Mouse (Mus musculus): ENCODE data around the gene Plcl1. TPM values are rescaled to one million over a fixed set of nuclear protein-coding genes. Genes with fewer than 3 reads are reported as not detected.

Plcl1 gene
- total RNA-seq (2021): 1 to 10 TPM; 2.9 to 4.1 TPM
- long read RNA-seq, experiment 1, partial matches to known transcripts: 0 of 1 reads
- long read RNA-seq, experiment 1, other reads (novel, unspliced or antisense): 1 of 1 reads
- long read RNA-seq, experiment 2: 0 reads

DNA sequence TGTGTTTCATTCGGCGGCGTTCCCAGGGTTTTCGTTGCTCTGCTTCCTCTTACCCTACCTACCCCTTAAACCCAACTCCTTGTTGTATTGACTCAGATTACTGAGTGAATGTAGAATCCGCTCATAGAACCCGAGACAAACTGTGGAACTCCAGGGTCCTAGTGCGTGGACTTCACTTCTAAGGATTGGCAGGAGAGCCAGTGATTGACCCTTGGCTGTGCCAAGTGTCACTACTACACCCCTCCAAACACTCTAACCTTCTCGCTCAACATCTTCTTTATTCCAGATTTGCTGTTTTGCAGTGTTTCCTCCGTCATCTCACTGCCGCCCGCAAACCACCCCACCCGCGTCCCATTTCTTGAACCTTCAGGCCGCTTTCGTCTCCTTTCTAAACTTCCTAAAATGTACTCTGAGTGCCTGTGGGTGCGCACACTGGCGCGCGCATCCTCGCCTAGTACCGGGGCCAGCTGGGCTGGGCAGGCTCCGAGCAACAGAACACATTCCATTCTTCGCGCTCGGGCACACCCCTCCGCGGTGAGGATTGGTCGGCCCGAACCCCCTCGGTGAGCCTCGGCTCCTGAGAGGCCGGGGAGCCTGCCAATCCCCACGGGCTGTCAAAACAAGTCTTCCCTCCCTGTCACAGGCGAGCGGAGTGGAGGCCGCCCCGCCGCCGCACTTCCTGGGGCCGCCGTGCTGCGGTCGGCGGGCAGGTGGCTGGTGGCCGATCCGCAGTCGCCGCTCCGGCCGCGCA is at the start of gene Plcl1:
Gene Plcl1, plus strand, starts transcription at position 650 of the 751 bp plus-strand sequence.
- intact Hi-C loops (cut with DNase I): loop anchor here (2.0 kb wide), 2 partner anchors 433 to 469 kb away; no protein-coding TSS in a partner anchor

DNA sequence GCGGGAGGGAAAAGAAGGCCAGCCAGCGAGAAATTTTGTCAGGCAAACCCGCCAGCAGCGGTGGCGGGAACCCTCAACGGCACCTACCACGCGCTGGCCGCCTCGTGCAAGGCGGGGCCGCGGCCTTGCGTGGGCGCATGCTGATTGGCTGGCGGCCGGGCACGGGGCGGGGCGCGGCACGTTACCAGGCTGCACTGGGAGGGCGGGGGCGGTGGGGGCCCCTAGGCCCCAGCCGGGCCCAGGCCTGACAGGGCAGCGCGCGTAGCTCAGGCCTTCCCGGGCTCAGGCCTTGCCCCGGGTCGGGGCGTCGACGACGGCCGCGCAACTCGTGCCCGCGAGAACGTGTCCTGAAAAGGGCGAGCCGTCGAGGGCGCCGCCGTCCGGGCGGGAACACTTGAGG is 43.1 kb upstream of the Plcl1 start:
- no peak for DNase-seq
- intact Hi-C loops (cut with DNase I): no loop called here

More for the DNA sequence above, at the start of gene Plcl1:
- DNase-seq: peak; percentile 91 to 95

- peak; percentile 42 to 49 for DNase-seq
- intact Hi-C loops (cut with DNase I): no loop called here
These were observed 42.6 kb upstream of the Plcl1 start, which contains the start of gene Boll for GRCm38 (mm10) chr1:55363044-55363565. Gene Boll (minus strand): TSS chr1:55363469.

DNA sequence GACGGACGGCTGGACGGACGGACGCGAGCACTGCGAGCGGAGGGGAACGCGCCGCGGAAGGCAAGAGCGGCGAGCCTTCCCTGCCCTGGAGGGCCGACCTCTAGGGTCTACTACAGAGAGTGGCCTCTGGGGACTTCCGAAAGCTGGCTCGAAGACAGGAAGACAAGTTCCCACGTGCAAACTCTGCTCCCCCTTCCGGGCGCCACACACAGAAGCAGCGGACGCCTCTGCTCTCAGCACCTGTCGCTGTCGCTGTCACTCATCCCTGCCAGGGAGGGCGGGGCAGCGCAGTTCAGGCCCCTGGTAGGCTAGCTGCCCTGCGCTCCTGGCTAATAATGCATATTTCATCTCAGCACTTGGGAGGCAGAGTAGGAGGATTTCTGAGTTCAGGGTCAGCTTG is 42.1 kb upstream of the Plcl1 start:
- DNase-seq: no peak
- intact Hi-C loops (cut with DNase I): no loop called here

- intact Hi-C loops (cut with DNase I): no loop called here
- no peak for DNase-seq
These were observed 33.1 kb upstream of the Plcl1 start for GRCm38 (mm10) chr1:55372626-55373025.

DNA sequence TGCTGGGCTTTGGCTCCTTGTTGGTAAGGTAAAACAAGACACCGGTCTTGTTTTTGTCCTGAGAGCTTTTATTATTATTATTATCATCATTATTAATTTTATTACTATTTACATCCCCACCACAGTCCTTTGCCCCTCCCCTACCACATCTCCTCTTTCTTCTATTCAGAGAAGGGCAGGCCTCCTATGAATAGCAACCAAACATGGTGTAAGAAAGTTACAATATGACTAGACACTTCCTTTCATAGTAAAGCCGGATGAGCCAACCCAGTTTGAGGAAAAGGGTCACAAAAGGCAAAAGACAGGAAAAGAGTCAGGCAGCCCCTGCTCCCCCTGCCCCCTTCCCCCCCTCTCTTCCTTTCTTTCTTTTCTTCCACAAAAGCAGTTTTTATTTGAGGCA is 25.2 kb upstream of the Plcl1 start:
- intact Hi-C loops (cut with DNase I): no loop called here
- DNase-seq: no peak

GRCm38 (mm10) chr1:55383114-55383773 is 22.5 kb upstream of the Plcl1 start:
- intact Hi-C loops (cut with DNase I): loop anchor here (2.0 kb wide), 1 partner anchor 144 kb away; no protein-coding TSS in a partner anchor
- DNase-seq: peak; percentile 69 to 74

- DNase-seq: no peak
- intact Hi-C loops (cut with DNase I): no loop called here
These were observed 5.8 kb upstream of the Plcl1 start for GRCm38 (mm10) chr1:55399891-55400290.

DNA sequence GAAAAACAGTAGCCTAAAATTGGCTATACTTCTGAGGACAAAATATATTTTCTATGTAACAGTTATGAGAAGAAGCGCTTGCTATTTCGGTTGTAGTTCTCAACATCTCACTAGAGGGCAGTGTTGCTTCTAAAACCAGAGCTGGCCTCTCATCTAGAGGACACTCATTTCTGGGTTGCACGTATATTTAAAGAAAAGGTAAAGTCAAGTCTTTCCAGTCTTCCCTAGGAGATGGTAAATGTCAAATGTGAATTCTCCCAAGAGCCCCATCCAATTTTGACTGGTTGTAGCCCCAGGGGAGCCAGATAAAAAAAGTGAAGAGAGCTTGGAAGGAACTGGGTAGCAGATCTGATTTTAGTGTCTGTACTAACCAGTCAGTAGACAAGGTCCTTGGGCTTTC is 1.3 kb upstream of the Plcl1 start:
- DNase-seq: peak in 1 of 2 experiments; percentile 23

GRCm38 (mm10) chr1:55406023-55406413 is 297 bp downstream of the Plcl1 start:
- DNase-seq: peak; percentile 80
- intact Hi-C loops (cut with DNase I): no loop called here

More for the DNA sequence above, 1.3 kb upstream of the Plcl1 start:
- intact Hi-C loops (cut with DNase I): loop anchor here (1.0 to 2.0 kb wide), 3 partner anchors 332 to 470 kb away; no protein-coding TSS in a partner anchor

GRCm38 (mm10) chr1:55406531-55407375 is 1.0 kb downstream of the Plcl1 start:
- intact Hi-C loops (cut with DNase I): no loop called here
- DNase-seq: peak in 1 of 2 experiments; percentile 18

- intact Hi-C loops (cut with DNase I): no loop called here
- DNase-seq: no peak
These were observed 4.9 kb downstream of the Plcl1 start for GRCm38 (mm10) chr1:55410670-55411069.

DNA sequence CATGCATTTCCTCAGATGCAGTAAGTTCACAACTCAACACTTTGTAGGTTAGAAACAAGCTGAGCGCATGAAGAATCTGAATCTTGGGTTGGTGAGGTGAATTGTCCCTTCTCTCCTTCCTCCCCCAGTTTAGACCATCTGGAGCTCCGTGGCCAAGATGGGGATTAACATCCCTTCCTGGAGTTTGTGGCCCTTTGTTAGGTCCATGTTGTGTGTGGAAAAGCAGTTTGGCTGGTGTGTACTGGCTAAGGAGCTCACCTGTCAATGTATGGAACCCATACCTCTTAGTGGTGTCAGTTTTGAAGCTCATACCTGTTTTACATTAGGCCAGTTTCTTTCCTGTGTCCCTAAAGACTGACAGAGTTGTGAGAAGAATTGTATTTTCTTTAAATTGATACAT is 5.4 kb downstream of the Plcl1 start:
- DNase-seq: no peak
- intact Hi-C loops (cut with DNase I): no loop called here

DNA sequence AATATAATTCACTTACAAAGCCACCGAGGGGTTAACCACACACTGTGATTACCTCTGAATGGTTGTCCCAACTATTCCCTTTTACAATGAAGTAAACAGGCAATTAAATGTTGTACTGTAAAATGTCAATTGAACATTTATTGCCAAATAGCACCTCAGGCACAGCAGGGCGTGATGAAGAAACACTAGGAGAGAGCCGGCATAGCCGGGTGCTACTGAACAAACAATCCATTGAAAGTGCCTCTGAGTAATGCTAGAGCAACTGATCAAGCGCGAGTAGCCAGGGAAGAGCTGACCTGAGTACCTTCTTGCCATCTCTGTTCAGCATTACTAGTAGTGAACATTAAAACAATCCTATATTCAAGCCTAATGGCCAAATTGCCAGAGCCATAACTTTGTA is 6.8 kb downstream of the Plcl1 start:
- no peak for DNase-seq
- intact Hi-C loops (cut with DNase I): no loop called here

- no peak for DNase-seq
- intact Hi-C loops (cut with DNase I): no loop called here
These were observed 7.8 kb downstream of the Plcl1 start for GRCm38 (mm10) chr1:55413534-55413933.

DNA sequence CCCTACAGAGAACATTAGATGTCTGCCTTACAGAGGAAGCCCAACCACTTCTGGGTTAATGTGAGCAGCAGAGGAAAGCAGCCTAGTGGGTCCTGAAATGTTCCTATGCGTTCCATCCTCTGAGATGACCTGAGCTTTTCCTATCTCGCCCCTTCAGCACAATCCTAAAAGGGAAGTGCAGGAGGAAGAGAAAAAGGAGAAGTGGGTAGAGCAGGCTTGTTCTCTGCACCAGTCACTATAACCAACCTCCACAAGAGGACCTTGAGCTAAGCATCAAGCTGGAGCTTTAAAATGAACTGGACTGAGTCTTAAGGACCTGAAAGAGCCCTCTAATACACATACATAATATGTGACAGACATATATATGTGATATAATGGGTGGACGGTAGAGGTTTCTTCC is 13.2 kb downstream of the Plcl1 start:
- DNase-seq: no peak
- intact Hi-C loops (cut with DNase I): no loop called here

DNA sequence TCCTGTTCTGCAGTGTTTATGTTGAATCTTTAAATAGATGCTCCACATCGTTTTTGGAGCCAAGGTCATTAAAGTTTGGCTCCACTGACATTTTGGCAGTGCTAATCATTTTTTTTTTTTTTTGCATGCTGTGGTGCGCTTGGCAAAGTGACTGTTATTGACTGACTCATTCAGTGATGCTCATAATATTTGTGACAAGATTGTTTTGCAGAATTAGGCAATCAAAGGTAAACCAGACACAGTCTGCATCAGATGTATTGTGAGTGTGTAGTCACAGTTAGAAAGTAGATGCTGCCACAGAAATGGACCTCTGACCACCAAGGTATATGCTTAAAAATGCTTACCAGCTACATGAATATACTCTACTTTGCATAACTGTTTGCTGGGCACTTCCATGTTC is 21.9 kb downstream of the Plcl1 start:
- DNase-seq: no peak
- intact Hi-C loops (cut with DNase I): no loop called here

GRCm38 (mm10) chr1:55429051-55429450 is 23.3 kb downstream of the Plcl1 start:
- DNase-seq: no peak
- intact Hi-C loops (cut with DNase I): no loop called here

DNA sequence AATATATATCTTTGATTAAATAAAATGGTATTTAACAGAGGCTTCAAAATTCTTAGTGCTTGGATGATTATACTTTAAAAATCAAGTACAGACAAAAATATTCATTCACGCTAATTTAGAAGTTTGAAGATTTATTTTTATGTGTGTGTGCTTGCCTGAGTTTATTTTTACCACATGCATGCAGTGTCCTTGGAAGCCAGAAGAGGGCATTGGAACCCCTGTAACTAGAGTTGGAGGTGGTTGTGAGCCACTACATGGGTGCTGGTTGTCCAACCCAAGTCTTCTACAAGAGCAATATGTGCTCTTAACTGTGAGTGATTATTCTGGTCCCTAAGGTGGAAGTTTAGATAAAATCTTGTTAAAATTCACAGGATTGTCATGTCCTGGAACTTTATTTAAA is 24.0 kb downstream of the Plcl1 start:
- DNase-seq: no peak
- intact Hi-C loops (cut with DNase I): no loop called here

GRCm38 (mm10) chr1:55430587-55430986 is 24.9 kb downstream of the Plcl1 start:
- intact Hi-C loops (cut with DNase I): no loop called here
- DNase-seq: no peak
